Mouse (Mus musculus) right cerebral cortex, adult 2 months (tissue): ENCODE measurements around the gene Rab44.

Experiments
- DNase-seq, 2 experiments: peaks; one replicate each; pipeline ENCODE4 v3.0.0; 2021 to 2022; ENCODE audit warnings: low spot score in 2 of 2

The Rab44 gene

DNA sequence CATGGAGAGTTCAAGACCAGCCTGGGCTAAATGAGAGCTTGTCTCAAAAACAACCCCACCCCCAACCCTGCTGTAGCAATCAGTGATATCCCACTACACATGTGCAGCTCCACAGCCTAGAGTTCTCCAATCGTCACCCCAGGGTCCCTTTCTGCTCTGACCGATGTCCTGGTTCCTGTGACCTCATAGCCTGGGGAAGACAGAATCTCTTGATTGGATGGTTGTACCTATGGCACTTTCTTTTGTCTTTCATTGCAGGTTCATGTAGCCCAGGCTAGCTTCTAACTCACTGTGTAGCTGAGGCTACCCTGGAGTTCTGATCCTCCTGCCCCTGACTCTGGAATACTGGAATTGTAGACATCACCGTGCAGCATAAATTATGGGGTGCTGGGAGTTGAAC is 12.6 kb downstream of the Rab44 start:
- no peak for DNase-seq

DNA sequence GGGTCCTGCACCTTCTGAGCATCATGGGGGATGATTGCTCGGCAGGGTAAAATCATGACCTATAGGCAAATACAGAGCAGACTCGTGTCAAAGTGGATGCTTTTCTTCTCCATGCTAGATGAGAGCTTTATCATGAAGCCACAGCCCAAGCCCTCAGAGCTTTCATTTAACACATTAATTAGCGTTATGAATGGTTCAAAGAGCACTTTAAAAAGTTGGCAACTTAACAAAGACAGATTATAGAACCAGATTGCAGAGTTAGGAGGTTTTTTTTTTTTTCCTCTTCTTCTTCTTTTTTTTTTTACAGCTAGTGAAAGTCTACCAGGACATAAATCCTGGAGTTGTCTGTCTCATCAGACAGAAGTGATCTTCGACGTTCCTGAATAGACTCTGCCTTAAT is 15.4 kb downstream of the Rab44 start:
- DNase-seq: no peak

DNA sequence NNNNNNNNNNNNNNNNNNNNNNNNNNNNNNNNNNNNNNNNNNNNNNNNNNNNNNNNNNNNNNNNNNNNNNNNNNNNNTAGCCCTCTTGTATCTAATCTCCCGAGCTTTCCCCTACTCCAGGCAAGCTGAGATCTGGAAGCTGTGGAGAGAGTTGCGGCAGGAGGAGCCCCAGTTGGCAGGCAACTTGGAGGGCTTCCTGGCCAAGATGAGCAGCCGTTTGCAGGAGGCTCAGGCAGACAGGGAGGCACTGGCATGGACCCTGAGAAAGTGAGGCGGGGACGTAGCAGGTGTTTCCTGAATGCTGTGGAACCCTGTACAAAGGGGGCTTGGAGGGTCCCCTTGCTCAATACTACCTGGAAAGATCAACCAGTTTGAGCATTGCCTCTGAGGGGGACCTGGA is 21.1 kb downstream of the Rab44 start:
- no peak for DNase-seq

DNA sequence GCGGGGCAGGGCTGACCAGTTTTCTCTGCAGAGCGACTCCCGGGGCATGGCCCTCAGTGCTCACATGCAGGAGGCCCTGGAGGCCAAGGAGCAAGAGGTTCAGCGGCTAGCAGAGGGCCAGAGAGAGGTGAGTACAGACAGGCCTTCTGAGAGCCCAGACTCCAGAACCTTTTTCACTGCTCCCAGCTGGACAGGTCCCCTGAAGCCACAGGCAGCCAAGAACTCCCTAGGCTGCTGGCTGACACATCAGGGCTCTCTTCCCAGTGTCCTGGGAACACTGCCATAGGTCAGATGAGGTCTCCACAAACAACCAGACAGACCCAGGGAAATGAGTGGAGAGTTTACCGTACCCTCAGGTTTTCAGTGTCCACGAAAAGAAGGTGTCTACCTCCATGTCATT is 22.3 kb downstream of the Rab44 start:
- DNase-seq: peak in 1 of 2 experiments; percentile 31

DNA sequence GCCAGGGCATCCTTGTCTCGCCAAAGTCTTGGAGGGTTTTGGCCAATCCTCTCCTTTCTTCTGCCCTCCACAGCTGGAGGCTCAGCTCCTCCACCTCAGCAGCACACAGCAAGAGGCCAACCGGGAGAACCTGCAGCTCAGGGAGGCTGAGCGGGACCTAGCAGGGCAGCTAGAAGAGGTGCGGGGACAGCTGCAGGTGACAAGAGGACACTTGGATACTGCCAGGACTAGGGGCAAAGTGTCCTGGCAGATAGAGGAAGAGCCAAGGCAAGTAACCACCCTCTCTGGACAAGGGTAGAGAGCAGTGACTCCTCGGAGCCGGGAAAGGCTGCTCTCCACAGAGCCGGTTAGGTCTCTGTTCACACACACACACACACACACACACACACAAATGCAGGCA is 24.0 kb downstream of the Rab44 start:
- no peak for DNase-seq

DNA sequence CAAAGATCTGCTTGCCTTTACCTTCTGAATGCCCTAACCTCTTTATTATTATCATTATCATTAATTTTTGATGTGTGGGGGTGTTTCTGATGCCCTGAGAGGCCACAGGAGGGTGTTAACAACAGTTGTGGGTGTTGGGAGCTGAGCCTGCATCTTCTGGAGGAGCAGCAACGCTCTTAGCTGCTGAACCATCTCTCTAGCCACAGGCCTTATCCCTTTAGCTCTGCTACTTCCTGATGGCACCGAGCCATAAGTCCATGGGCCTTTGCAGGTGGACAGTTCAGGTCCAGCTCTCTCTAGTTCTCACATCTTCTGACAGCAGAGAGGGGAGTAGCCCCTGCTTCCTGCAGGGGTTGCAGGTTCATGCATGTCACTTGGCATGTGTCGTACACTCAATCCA is 27.6 kb downstream of the Rab44 start:
- DNase-seq: no peak

DNA sequence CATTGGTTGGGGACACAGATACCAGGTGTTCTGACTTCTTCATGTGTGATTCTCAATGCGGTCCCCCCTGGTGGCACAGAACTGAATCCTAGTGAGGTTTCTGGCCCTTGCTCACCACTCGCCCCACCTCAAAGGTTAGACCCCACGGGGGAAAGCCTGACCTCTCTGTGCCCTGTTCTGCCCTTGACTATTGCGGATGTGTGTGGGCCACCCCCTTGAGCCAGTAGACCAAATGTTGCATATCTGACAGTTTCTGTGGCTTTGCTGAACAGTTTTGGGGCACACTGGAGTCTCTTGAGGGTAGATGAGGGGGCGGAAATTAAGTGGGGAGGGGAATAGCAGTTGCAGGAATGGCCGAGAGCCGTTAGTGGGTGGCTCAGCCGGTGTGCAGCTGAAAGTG is 29.3 kb downstream of the Rab44 start:
- no peak for DNase-seq

DNA sequence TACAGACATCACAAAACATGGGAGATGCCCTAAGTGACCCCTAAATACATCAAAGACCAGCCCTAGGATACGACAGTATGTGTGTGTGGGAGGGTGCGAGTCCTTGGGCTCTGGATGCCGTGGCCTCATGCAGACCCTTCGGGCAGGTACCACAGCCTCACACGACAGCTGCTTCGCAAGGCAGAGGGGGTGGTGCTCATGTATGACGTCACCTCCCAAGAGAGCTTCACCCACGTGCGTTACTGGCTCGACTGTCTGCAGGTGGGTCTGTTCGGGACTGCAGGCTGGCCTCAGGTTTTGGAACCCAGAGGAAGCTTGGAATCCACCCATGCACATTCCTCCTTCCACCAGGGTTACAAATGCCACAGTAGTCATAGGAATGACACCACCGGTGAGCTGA is 31.2 kb downstream of the Rab44 start:
- DNase-seq: no peak

DNA sequence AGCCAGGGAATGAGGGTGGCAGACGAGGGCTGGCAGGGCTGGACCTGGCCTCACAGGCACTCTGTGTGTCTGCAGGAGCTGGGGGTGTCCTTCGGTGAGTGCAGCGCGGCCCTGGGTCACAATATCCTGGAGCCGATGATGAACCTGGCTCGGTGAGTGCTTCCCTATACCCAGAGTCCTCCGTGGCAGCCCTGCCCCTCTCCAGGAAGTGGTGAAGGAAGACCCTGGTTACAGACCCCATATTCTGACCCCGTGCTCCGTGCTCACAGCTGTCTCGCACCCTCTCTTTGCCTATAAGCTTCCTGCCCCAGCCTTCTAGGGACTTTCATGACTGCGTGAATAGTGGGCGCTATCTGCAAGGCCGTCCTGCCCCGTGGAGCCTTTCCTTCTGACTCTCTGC is 33.3 kb downstream of the Rab44 start:
- no peak for DNase-seq

DNA sequence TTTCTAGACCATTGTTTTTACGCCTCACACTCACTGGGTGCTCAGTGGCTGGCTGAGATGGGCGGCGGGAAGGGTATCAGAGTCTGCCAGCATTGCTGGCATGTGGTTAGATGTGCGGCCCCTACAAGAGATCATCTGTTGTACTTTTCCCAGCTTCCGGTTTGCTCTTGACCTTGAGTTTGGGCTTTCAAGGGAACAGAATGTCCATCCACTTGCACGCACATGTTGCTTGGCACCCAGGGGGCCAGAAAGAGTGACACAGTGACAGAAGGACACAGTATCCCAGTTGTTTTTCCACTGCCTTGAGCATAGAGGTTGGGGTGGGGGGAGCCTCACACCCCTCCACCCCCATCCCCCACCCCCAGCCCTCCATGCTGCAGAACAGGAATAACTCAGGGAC is 33.8 kb downstream of the Rab44 start:
- no peak for DNase-seq

DNA sequence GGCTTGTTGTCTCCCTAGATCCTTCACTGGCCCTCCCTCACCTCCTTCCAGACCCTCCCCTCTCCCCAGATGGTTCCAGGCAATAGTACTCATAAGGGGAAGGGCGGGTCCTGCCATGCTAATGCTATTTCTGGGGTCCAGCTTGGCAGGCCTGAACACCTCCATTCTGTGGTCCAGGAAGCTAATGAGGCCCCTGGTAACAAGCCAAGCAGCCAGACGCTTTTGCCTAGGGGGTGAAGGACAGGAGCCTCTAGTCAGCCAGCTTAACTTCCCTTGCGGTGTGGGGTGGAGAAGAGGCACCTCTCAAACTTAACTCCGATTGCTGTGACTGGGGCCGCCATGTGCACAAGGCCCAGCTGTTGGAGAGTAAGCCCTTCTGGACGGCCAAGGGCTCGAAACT is 35.8 kb downstream of the Rab44 start:
- no peak for DNase-seq

DNA sequence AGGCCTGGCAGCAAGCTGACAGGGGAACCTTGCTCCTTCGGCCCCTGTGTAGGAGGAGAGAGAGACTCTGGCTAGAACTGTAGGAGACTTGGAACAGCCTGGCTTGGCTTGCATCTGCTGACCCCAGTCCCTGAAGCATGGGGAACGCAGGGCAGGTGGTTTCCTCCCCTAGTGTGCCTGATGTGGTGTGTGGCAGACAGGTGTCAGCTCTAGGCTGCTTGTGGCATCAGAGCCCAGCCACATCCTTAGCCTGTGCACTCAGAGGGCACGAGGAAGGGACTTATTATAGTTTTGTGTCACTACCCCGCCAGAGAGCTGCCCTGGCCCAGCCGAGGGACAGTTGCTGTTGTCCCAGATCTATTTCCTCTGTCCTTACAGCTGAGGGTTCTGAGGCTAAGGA is 38.6 kb downstream of the Rab44 start:
- no peak for DNase-seq

DNA sequence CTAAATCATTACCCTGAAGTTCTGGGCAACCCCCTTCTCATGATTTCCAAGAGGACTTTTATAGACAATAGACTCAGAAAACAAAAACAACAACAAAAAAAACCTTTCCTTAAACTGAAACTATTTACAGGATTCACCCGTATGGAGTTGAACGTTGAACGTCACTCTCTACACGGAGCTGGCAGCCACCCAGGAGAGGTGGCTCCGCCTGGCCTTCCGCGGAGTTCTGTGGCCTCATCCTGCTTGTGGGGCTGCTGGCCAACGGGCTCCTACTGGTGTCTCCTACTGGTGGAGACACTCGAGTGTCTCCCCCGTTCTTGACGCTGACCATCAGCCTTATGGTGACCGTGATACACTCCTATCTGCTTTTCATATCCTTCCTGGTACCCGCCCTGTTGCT is 40.3 kb downstream of the Rab44 start:
- no peak for DNase-seq

DNA sequence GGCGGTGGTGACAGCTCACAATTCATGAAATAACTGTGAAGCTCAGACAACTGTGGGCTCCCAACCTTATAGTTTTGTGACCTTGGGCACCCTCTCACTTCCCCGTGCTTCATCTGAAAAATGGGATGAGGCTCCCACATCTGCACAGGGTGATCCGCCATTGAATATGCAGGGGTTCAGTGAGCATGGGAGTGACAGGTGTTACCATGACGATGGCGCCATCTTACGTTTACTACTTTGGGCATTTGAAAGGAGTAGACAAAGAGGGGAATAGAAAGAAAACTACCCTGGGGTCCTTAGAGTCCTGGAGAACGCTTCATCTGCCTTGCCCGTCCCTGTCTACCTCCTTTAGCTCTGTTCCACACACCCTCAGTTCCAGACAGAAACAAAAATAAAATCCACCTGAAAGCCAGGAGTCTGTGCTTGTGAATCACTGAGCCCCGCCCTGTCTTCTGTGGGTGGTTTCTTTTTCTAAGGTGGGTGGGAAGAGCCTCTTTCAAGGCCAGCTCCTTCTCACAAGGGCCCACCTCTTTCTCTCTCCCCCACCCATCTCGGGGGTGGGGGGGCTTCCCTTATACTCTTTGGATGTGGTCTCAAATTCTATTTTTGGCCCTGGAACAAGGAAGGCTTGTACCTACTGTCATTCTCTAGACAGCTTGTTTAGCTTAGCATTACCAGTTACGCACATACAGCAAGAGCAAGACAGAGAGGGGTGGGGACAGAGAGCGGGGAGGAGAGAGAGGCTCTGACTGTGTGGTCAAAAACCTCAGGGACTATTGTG is 41.6 kb downstream of the Rab44 start:
- peak; percentile 74 to 76 for DNase-seq

DNA sequence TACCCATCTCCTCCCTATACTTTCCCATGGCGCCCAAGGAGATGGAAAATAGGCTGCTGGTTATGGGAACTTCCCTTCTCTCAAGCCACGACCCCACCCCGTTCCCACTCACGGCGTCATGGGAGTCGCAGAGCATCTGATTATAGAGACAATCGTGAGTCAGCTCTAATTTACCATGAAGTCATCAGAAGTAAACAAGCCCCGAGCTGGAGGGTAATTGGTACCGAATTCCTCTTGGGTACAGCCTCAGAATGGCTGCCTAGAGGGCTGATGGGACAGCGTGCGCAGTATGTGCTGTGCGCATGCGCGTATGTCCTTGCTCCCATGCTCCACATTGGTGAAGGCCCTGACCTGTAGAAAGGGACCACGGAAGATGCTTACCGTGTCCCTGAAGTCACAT is 42.5 kb downstream of the Rab44 start:
- peak; percentile 39 to 40 for DNase-seq

DNA sequence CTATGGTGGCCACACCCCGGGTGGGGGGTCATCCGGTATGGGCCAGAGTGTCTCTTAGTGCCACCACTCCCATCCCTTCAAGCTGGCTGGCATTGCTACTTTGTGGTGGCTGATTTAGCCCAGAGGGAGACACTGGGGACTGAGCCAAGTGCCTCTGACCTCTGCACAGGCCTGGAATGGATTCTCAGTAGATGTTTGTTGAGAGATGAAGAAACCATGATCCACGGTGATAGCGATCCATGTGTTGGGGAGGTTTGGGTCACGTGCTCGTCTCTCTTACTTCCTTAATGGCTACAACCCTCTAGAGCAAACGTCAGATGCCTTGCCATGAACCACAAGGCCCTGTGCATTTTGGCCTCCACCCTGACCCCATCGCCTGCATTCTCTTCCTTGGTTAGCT is 42.9 kb downstream of the Rab44 start:
- no peak for DNase-seq

DNA sequence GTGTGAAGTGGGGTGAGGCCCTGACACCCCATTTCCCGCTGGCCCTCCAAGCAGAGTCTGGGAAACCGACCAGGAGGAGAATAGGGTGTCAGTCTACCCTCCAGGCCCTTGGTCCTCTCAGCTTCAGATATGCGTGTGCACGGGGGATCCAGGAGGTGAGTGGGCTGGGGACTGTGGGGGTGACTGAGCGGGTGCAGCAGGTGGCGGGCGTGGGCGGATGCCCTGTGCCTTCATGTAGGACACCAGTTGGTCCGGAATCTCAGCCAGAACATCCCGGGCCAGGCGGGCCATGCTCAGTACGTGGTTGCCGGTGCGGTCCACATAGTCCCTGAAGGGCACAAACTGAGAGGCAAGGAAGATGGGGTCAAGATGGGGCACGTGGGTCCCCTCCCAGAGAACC is 45.0 kb downstream of the Rab44 start:
- DNase-seq: no peak

DNA sequence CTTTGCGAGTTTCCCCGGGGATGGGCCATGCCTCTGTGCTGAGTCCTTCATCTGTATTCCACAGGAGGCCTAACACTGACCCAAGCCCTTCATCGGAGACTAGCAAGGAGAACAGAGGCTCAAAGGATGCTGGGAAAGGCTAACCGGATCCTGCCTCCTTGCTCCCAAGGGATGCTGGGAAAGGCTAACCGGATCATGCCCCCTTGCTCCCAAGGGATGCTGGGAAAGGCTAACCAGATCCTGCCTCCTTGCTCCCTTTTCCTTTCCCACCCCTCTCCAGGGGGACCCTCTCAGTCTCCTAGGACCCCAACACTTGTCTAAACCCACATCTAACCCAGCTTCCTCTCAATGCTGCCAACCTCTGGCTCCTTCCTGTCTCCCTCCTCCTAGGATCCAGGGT is 45.4 kb downstream of the Rab44 start:
- no peak for DNase-seq

DNA sequence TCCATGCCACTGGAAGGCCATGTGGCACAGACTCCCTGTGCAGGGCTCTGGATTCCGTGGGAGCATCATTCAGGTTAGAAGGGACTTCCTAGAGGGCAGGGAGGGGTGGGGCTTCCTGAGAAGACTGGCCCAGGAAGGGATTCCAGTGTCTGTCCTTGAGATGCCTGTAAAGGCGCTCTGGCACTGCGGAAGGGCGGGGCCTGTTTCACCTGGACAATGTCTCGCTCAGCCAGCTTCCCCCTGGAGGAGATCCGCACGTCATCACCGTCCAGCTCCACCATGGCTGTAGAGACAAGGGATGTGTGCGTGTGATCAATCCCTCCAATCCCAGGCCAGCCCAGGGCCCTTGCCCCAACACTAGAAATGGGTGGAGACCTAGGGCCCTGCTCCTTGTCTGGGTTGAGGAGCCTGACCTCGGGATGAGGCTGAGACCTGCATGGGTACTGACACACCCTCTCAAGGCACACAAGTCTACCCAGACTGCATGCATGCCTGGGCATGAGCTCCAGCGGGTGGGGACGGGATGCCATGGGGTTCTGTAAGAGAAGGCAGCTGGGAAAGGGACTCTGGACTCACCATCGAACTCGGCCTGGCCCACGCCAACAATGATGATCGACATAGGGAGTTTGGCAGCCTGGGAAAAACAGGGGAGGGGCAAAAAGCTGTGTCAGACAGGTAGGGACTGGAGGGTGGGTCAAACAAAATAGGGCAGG is 46.0 kb downstream of the Rab44 start:
- DNase-seq: no peak

DNA sequence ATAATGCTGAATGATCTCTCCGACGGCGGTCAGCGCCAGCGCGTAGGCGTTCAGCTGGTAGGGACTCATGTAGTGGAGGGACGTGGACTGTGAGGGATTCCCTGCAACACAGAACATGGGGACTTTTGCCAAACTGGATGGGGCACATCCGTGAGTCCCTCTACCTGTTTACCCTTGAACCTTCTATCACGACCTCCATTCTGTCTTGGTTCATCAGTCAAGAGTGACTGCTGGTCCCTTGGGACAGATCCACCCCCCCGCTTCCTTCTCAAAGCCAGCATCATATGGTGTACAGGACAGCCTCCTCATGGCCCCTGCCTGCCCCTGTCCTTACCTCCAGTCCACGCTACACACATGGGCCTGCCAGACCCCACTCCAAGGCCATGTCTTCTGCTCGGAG is 48.4 kb downstream of the Rab44 start:
- DNase-seq: no peak

DNA sequence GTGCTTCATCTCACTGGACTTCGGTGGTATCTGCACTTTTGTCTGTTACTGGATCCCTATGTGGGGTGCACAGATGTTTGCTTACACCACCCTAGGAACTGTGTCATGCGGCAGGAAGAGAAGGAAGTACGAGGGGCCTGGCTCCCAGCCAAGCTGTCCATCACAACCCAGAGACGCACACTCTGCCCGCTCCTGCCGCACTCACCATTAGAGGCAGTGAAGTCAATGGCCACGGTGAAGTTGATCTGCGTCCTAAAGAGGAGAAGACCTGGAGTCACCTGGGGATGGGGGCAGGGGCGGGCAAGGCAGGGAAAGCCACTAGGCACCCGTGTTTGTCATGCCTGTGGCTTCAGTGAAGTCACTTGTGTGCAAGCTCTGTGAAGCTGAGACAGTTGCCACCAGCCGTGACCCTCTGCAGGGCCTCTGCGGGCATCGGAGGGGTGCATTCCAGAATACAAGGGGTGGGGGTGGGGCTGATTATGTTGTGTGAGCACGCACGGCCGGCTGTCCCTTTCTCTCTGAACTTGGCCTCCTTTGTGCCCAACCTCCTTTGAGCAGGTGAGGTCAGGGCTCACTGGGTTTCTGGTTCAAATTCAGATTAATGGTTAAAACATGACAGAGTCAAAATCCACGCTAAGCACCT is 50.6 kb downstream of the Rab44 start:
- no peak for DNase-seq

DNA sequence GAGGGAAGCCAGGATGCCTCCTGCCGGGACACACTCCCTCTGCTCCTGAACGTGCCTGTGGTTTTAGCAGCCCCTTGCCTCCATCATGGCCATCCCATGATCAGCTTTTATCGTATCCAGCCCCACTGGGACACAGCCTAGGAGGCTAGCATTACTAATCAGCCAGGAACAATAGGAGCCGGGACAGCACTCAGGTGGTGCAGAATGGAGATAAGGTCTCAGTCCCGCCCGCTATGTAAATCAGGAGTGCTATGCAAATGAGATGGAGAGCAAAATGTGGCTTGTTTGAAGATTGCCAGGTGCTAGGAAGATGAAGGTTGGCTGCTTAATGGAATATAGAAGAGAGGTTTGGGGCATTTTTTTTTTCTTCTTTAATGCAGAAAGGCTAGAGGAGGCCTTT is 51.5 kb downstream of the Rab44 start:
- DNase-seq: no peak

DNA sequence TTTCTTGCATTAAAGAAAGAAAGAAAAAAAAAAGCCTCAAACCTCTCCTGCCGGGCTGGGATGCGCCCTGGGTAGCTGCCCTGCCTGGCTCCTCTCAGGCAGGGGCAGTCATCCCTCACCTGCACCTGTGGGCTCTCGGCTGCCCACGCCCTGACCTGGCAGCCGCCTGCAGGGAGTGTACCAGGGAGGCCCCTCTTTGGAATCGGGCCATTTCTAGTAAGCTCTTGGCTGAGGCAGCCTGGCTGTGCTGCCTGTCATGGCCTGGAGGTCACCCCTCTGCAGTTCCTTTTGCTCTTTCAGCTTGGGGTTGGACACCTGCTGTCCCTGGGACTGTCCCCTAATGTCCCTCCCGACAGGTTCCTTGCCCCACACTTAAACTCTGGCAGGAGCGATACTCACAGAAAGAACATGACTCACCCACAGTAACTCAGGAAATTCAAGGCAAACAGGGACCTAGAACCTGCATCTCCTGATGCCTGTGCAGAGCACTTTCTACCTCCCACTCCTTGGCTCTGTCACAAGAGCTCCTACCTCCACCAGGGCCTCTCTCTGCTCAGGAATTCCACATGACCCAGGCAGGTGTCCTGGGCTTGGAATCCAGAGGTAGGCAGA is 52.1 kb downstream of the Rab44 start:
- no peak for DNase-seq
